Mouse (Mus musculus) liver, postnatal 0 days (tissue): ENCODE measurements at regions not wholly inside any gene's neighbourhood (a gene's known extent, or its start where the extent isn't known, plus 50 kb on each side); places are given as distances from the start of the nearest gene placed in this dataset.

Source experiments
- CTCF ChIP-seq: sonication (generic); IDR thresholded peaks from 2 replicates; pipeline ENCODE4 v1.5.1; 2016; ENCODE audit warnings: antibody characterized with exemption, low read depth
- EP300 ChIP-seq: IDR thresholded peaks from 2 replicates; pipeline ENCODE4 v1.6.1; 2016; ENCODE audit warnings: antibody characterized with exemption, low read depth, mild to moderate bottlenecking

DNA sequence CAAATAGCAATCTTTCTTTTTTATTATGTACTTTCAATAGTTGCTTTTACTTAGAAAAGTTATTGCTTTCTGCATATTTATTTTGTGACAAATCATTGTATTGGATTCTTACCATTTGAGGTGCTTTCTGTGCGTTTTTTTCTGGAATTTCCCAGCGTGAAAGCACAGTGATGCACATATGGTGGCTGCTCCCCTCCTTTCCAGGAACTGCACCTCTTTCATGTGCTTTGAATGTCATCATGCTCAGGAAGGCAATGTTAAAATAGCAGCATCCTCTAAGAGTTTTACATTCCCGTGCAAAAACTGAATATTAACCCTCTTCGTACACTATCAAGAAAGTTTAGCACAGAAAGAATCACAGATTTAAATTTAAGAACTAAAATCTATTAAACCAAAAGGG, 279.8 kb upstream of the Eif4g2 start:
- TF ChIP-seq CTCF (no peak), EP300 (no peak)
